ENCODE assay signal across 8 mouse cellular contexts in genomic region chr13:43304018-43304431, GRCm38 (mm10). TPM values are rescaled to one million over a fixed set of nuclear protein-coding genes. Genes with fewer than 3 reads are reported as not detected.
A peak's percentile ranks its signal among the peaks of the same experiment; 100 is the strongest.
DNase-seq lines count a peak whose midpoint lies in the region; ATAC-seq and TF ChIP-seq lines count a peak whose summit lies in the region.

Gene Gfod1, minus strand, starts transcription at chr13:43304172.

- no peaks in the 10 kb centered on the region for H3K27me3 ChIP-seq in hindbrain, postnatal 0 days (ENCODE audit: insufficient read depth, low read length)

- H3K4me2 ChIP-seq in hindbrain, postnatal 0 days (ENCODE audit: low read depth, low read length), result peak within 1 kb of the TSS; percentile 86

- H3K27ac ChIP-seq in gastrocnemius, adult 2 months, result peak within 1 kb of the TSS; percentile 95
- peak within 1 kb of the TSS; percentile 88 for H3K27ac ChIP-seq in hindbrain, postnatal 0 days
- H3K27ac ChIP-seq in left cerebral cortex, adult 2 months, result peak within 1 kb of the TSS; percentile 96

- intact Hi-C loops in gastrocnemius, adult 2 months (cut with DNase I), result loop anchor here (2.0 kb wide), 1 partner anchor 103 kb away; no protein-coding TSS in a partner anchor
- intact Hi-C loops in left cerebral cortex, adult 2 months (cut with DNase I), result loop anchor here (1.0 to 5.0 kb wide), 2 partner anchors 42 to 178 kb away; partner anchors contain the start of gene Ranbp9

- peak within 1 kb of the TSS; percentile 78 for H3K4me3 ChIP-seq in gastrocnemius, adult 2 months
- H3K4me3 ChIP-seq in hindbrain, postnatal 0 days (ENCODE audit: low read length), result peak within 1 kb of the TSS; percentile 81
- peak within 1 kb of the TSS; percentile 74 for H3K4me3 ChIP-seq in left cerebral cortex, adult 2 months

- no peaks in the 10 kb centered on the region for H3K36me3 ChIP-seq in hindbrain, postnatal 0 days (ENCODE audit: insufficient read depth, low read length)

- no peaks in the 10 kb centered on the region for H3K9me3 ChIP-seq in hindbrain, postnatal 0 days (ENCODE audit: low read length)

- peaks cover 13% of the 10 kb centered on the region for H3K4me1 ChIP-seq in hindbrain, postnatal 0 days (ENCODE audit: insufficient read depth, low read length)

- peak; percentile 95 for DNase-seq in T-cell, adult 2 months (ENCODE audit: low spot score)
- peak; percentile 90 for DNase-seq in cerebellum, postnatal 4 days (ENCODE audit: low spot score in 2 of 2)
- peak; percentile 99 for DNase-seq in gastrocnemius, adult 2 months
- peak; percentile 96 for DNase-seq in hindbrain, postnatal 0 days (ENCODE audit: low spot score)
- peak; percentile 95 to 96 for DNase-seq in left cerebral cortex, adult 2 months (ENCODE audit: extremely low spot score in 1 of 2, low spot score in 2 of 2)
- peak; percentile 95 to 96 for DNase-seq in right cerebral cortex, adult 2 months (ENCODE audit: low spot score in 2 of 2)
- DNase-seq in urinary bladder, postnatal 14 days (ENCODE audit: low spot score), result peak; percentile 98

- peak; percentile 94 for ATAC-seq in hindbrain, postnatal 0 days
- ATAC-seq in megakaryocyte, adult 5-6 weeks (ENCODE audit: poor library complexity, severe bottlenecking), result peak; percentile 92

- 0% methylated on average over 49 of the region's 53 CpGs for WGBS in hindbrain, postnatal 0 days

- H3K9ac ChIP-seq in hindbrain, postnatal 0 days (replicated peaks; ENCODE audit: low read length), result peak within 1 kb of the TSS; percentile 81

- peak; percentile 48 for TF ChIP-seq CTCF in gastrocnemius, adult 2 months (IDR thresholded peaks at IDR 0.05)
- TF ChIP-seq CTCF in hindbrain, postnatal 0 days (IDR thresholded peaks at IDR 0.05; ENCODE audit: low read depth), result peak; percentile 37; the same call in 1 of the 2 replicates
- TF ChIP-seq CTCF in left cerebral cortex, adult 2 months (IDR thresholded peaks at IDR 0.05), result peak; percentile 37

RNA-seq across cellular contexts. Expression of gene Gfod1, which starts in this region (rescaled TPM):
- 1 to 10 TPM; 4.3 to 8.2 TPM for total RNA-seq in gastrocnemius, adult 2 months (2021)
- total RNA-seq in hindbrain, postnatal 0 days (2014; rRNA removed), result 26.3 and 26.9 TPM in 2 replicates
- polyA plus RNA-seq in hindbrain, postnatal 0 days (2015; fragmentation: Nextera tagmentation; extraction: Ambion mirVana), result 2.6 and 2.7 TPM in 2 replicates
- 100 to 1,000 TPM; 118 to 134 TPM for total RNA-seq in left cerebral cortex, adult 2 months (2021)
- 10.8 and 16.8 TPM in 2 replicates for total RNA-seq in megakaryocyte, adult 5-6 weeks (2015)
- total RNA-seq in megakaryocyte, adult 5-6 weeks (2017), result 4.9 and 7.2 TPM in 2 replicates

Comparison
In these comparisons a context has a peak if more than half of its experiments do, and no peak if none do; other contexts are left out.
1. Peak in every context shown above with its lines: DNase-seq, ATAC-seq, H3K4me3 ChIP-seq and H3K27ac ChIP-seq.